Mouse (Mus musculus) liver, embryonic 14.5 days (tissue): Measurements from ENCODE around the gene Gpr4.

Experiments
- CTCF ChIP-seq: IDR thresholded peaks from 2 replicates; pipeline ENCODE4 v1.5.1; 2016; ENCODE audit warnings: antibody characterized with exemption, low read depth, control low read depth
- EP300 ChIP-seq: IDR thresholded peaks from 2 replicates; pipeline ENCODE4 v1.6.1; 2016; ENCODE audit warnings: antibody characterized with exemption, low read depth

- TF ChIP-seq CTCF (no peak), EP300 (no peak)
Measured at GRCm38 (mm10) chr7:19258336-19258735, 46.0 kb downstream of the Gpr4 start.
